Mouse (Mus musculus) left cerebral cortex, postnatal 4 days (tissue): ENCODE results near the gene Rbm45. TPM values are rescaled to one million over a fixed set of nuclear protein-coding genes. Genes with fewer than 3 reads are reported as not detected.

ENCODE experiments used
- DNase-seq: peaks from one replicate; pipeline ENCODE4 v3.0.0-alpha.2; 2022
- intact Hi-C: fragments of 180-260 bp; cut with DNase I; formaldehyde crosslinking; loops from one replicate; pipeline ENCODE4 v1.15.1; 2025
- total RNA-seq, 2 experiments: library from RNA; stranded (reverse); gene quantifications; 2 replicates each; pipeline ENCODE4 v1.2.3; 2021

Gene Rbm45
- total RNA-seq, 2 experiments from 2014 or later, result 39.9 to 42.5 TPM

DNA sequence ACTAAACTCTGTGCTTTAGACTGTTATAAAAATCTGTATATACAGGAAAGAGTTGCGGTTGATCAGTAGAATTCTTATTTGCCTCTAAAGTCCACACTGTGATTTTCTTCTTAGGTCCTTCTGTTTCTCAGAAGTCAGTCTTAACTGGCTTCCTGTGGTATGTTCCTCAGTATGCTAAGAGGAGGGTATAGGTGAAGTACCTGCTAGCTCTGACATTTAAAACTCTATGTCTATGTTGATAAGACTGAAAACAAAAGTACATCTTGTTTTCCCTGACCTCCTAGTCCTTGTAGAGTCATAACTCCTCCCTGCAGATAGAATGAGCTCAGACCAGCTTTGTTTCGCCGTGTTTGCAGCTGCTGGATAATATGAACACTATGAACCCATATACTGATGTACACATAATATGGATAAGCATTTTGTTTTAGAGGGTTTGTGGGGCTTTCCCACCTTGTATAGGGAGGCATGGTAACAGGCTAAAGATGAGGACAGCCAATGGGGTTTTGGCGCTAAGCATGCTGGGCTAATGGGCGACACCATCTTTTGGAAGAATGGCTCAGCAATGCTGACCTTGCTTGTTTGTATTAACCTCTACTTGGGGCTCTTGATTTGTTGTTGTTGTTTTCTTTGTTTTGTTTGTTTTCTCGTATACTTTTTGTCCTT, 4.9 kb downstream of the Rbm45 start:
- no peak for DNase-seq
- intact Hi-C loops, result no loop called here

GRCm38 (mm10) chr2:76378646-76379045, 8.9 kb downstream of the Rbm45 start:
- intact Hi-C loops, result no loop called here
- DNase-seq, result no peak

DNA sequence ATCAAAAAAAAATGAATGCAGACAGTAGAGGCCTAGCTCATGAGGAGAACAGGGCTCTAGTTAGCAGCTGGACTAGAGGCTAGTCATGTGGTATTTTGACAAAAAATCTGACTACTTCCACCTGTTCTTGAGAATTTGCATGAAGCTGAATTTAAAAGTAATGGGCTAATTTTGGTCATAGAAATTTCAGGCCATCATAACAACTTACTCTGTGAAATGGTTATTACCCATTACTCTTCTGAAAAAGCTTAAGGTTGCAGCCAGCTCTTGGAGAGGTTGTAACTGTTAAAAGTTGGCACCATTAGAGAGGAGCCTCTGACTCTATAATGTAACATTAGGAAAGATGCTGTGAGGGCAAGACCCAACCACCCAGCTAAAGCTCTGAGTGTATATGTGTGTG, 16.7 kb downstream of the Rbm45 start:
- intact Hi-C loops, result no loop called here

DNA sequence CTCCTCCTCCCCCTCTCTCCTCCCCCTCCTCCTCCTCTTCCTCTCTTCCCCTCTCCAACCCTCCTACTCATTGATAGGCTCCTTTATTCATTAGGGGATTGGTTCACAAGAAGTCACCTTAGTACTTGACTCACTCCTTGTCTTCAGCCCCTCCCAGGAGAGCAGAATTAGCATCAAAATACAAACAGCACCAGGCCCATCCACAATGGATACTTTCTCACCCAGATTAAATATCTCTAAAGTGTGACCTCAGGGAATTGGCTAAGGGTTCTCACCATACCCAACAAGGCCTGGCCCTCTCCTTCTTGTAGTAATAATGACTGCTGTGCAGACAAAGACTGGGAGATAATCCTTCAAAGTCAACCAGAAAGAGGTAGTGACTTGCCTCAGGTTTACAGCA, 30.4 kb downstream of the Rbm45 start:
- intact Hi-C loops, result no loop called here
- no peak for DNase-seq

More for the DNA sequence above, 16.7 kb downstream of the Rbm45 start:
- DNase-seq, result no peak

DNA sequence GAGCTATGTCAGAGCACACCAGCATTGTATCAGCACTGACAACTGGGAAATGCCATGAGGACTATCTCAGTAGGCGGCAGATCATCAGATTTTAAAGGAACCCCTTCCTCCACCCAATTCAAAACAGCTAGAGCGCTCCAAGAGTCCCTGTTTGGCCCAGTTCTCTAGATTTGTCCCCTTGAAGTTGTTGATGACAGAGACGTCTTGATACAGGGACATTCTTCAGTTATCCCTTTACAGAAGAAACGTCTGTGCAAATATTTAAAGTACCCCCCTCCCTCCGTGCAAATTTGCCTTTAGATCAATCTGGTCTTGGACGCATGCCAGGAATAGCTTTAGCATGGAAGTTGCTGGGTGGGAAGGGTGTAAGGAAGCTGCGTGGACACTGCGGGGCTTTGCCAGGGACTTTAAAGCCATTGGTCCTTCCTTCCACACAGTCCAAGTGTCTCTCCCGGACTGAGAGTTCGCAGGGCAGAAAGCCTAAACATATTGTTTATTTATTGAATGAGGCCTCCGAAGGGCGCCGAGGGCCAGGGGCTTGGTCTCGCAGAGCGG, 35.9 kb downstream of the Rbm45 start:
- intact Hi-C loops, result no loop called here
- no peak for DNase-seq

DNA sequence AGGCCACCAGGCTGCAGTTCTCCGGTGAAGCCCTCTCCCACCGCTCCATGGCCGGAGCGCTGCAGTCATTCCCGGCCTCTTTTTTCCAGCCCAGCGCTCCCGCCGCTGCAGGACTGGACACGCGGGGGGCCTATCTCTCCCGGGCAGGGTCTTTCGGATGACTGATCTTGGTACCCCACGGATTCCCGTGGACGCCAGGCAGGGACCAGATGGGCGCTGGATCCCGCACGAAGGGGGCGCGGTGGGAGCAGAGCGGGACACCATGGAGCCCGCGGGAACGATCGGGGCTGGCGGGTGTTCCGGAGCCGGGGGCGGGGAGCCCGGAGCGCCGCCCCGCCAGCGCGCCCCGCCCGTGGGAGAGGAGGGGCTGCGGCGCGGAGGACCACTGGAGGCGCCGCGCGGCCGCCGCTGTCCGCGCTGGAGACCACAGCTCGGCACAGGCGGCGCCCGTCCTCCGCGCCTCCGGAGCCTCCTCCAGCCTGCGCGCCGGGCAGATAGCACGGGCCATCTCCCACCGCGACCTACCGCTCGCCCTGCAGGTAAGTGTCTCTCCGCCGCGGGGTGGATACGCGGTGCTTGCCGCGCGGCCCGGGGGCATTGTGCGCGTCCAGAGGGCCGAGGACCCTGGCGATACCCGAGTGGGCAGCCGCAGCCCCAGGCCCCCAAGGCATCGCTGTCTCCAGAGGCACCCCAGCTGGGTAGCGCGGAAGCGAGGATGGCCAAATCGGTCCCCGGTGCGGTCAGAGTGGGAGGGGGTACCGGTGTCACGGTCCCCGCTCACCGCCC, 36.6 kb downstream of the Rbm45 start, which contains the start of gene Osbpl6:
Osbpl6 (plus strand) TSS at position 358 of the 786 bp plus-strand sequence.
- peak; percentile 69 for DNase-seq
- intact Hi-C loops, result no loop called here

DNA sequence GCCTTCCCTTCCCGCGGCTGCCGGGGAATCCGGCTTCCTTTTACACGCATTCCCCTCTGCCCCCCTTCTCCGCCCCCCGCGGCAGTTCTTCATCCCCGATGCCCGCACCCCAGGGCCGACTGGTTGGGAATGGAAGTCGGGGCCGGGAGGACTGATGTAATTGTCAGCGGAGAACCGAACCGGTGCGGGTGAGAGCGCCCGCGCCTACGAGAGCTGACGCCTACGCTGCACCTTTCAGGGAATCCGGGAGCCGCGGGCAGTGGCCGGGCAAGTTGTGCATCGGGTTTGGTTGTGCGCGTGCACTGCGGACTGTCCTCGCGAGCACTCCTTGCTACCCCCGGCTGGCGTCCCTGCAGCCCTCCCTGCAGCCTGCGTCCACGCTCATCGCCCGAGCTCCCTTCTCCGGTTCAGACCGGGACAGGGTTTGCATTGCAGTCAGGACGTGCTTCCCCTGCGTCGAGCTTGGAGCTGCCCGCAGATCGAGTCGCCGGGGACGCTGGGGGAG, 37.2 kb downstream of the Rbm45 start:
- intact Hi-C loops, result no loop called here
- peak; percentile 71 for DNase-seq

GRCm38 (mm10) chr2:76409526-76409925, 39.7 kb downstream of the Rbm45 start:
- DNase-seq, result no peak
- intact Hi-C loops, result no loop called here

GRCm38 (mm10) chr2:76409986-76410385, 40.2 kb downstream of the Rbm45 start:
- peak; percentile 46 for DNase-seq
- intact Hi-C loops, result loop anchor here (10.0 kb wide), 1 partner anchor 125 kb away; no protein-coding TSS in a partner anchor

DNA sequence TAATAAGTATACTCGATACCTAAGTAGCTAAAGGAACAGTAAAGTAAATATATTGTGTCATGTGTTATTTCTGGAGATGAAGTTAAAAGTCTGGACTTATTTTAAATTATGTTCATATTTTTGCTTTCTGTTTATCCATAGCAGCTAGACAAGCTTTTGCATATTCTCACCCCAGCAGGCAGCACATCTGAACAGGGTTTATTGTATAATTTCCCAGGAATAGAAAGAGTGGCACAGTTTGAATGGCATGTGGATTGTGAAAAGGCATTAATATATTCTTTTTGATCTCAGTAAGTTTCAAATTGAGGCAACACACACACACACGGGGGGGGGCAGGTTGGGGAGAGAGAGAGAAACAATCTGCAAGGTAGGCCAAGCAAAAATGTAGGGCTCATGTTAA, 43.1 kb downstream of the Rbm45 start:
- DNase-seq, result no peak
- intact Hi-C loops, result loop anchor here (10.0 kb wide), 1 partner anchor 122 kb away; no protein-coding TSS in a partner anchor

GRCm38 (mm10) chr2:76417446-76418141, 47.8 kb downstream of the Rbm45 start:
- no peak for DNase-seq
- intact Hi-C loops, result loop anchor here (10.0 kb wide), 1 partner anchor 117 kb away; no protein-coding TSS in a partner anchor

GRCm38 (mm10) chr2:76418142-76418518, 48.3 kb downstream of the Rbm45 start:
- intact Hi-C loops, result loop anchor here (10.0 kb wide), 1 partner anchor 117 kb away; no protein-coding TSS in a partner anchor

GRCm38 (mm10) chr2:76421411-76421924, 51.7 kb downstream of the Rbm45 start:
- intact Hi-C loops, result no loop called here

More at GRCm38 (mm10) chr2:76418142-76418518, 48.3 kb downstream of the Rbm45 start:
- DNase-seq, result no peak

GRCm38 (mm10) chr2:76426816-76427215, 57.0 kb downstream of the Rbm45 start:
- intact Hi-C loops, result no loop called here
- DNase-seq, result no peak

More at GRCm38 (mm10) chr2:76421411-76421924, 51.7 kb downstream of the Rbm45 start:
- DNase-seq, result no peak

DNA sequence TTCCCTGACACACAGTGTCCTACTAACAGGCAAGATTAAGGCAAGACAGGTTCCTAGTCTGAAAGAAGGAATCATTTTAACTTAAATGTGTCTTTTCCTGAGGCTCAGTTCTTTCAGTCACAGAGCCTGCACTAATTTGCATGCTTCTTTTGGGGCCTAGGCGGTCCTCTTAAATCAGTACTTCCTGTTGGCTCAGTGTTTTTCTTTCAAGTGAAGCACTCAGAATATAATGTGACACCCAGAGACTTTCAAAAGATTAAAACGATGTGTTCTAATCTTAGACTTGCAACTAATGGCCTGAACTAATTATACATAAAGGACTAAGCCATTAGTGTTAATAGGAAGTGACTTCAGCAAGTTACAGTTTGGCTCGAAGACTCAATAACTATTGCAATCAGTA, 59.5 kb downstream of the Rbm45 start:
- no peak for DNase-seq
- intact Hi-C loops, result no loop called here

- no peak for DNase-seq
- intact Hi-C loops, result no loop called here
These were observed 60.1 kb downstream of the Rbm45 start for GRCm38 (mm10) chr2:76429855-76430254.

DNA sequence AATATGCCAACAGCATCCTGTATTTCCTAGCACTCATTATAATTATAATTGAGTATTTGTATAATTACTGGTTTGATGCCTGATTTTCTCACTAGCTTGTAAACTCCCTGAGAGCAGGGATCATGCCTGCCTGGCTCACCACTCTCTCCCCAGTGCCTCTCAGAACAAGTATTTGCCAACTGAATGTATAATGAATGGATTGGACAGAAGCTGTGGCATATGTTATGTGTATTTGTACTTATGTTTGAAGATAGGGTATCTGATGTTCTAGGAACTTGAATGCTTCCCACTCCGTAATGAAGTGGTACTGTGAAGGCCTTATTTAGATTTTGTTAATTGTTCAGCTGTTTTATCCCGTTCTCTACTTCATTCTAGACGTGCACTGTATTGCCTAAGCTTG, 60.8 kb downstream of the Rbm45 start:
- no peak for DNase-seq
- intact Hi-C loops, result no loop called here
